Mouse (Mus musculus): Measurements from ENCODE around the gene Ly86. TPM values are rescaled to one million over a fixed set of nuclear protein-coding genes. Genes with fewer than 3 reads are reported as not detected.

Ly86 gene
- polyA plus RNA-seq (2014; fragmentation: Illumina TruSeq; extraction: RNeasy Lipid Tissue Mini Kit (QIAGEN cat#74804); ENCODE audit: low read depth, low replicate concordance) = 19.0 TPM

GRCm38 (mm10) chr13:37344909-37345772 is at the start of gene Ly86:
Gene Ly86 (plus strand): TSS chr13:37345208.

